Mouse (Mus musculus) spleen, adult 10 weeks (tissue): ENCODE results near the gene Rims4. TPM values are rescaled to one million over a fixed set of nuclear protein-coding genes. Genes with fewer than 3 reads are reported as not detected.

Experiments
- polyA plus RNA-seq: library from polyadenylated mRNA; stranded (reverse); fragments of 350-450 nt; fragmentation: Illumina TruSeq; extraction: RNeasy Lipid Tissue Mini Kit (QIAGEN cat#74804); gene quantifications from one replicate; pipeline ENCODE4 v1.2.3, GENCODE M21; 2015; ENCODE audit warnings: low replicate concordance; ENCODE audit not compliant: insufficient read depth

The Rims4 gene
- polyA plus RNA-seq = 0.07 TPM

DNA sequence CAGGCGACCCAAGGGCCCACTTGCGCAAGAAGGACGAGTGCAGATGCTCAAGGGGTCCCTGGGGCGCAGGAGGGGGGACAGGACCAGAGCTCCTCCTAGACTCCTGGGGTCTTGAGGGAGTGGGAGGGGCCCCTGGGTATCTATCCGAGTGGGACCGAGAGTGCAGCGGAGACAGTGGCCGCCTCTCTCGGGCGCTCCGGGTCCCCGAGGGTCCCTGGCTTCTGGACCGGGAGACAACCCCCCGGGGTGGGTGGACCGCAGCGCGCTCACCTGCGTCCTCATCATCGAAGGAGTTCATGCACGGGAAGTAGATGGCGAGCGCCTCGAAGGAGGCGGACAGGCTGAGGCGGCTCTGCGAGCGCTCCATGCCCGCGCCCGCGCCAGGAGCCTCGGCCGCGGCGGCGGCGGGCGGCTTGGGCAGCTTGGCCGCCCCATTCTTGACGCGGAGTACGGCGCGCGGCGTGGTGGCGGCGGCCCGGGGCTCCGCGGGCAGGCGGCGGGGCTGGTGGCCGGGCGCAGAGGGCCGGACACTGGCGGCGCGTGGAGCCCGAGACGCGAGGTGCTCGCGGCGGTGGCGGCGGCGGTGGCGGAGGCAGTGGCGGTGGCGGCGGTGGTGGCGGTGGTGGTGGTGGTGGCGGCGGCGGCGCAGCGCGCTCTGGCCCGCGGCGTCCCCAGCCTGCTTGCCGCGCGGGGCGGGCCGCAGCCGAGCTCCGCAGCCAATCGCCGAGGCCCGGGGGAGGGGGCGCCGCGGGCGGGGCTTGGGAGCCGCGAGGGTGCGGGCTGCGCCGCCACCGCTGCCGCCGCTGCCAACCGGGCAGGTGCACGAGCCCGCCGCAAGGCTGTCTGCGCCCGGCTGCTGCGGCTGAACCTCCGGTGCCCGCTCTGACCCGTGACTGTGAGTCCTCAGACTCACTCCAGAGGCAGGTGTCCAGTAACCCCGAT lies at the start of gene Rims4:
TSS of gene Rims4 (minus strand) at position 367 of the 942 bp plus-strand sequence.

DNA sequence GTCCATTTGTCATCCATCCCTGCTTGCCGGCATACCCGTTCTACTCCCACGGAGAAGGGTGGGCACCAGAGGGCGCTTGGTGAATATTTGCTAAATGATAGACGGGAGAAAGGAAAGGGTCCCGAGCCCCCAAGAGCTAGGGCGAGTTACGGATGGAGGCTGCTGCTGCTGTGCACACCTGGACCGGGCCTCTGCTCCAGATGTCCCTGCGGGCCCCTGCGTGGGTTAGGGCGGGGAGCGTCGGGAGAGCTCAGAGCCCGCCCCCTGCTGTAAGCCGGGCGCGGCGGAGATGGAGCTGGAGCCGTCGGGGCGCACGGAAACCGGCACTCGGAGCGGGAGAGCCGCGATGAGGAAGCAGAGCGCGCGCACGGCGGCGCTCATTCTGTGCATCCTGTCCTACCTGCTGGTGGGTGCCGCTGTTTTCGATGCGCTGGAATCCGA lies 65.0 kb downstream of the Rims4 start, which contains the start of gene Kcnk15:
TSS of gene Kcnk15 (plus strand) at position 191 of the 441 bp plus-strand sequence.

GRCm38 (mm10) chr2:163820607-163821006 lies 97.9 kb downstream of the Rims4 start, which contains the start of gene Ccn5:
Gene Ccn5, plus strand, starts transcription at chr2:163820861.

Other genes with a start within 250 kb of the Rims4 start
- gene Ada, start 168.4 kb downstream of the Rims4 start, polyA plus RNA-seq = 7.8 TPM
- gene Ccn5, start 97.8 kb downstream of the Rims4 start, polyA plus RNA-seq = 1.0 TPM
- not detected for gene Kcnk15, start 65.0 kb downstream of the Rims4 start, polyA plus RNA-seq
- 217 TPM for gene Ywhab, start 76.3 kb upstream of the Rims4 start, polyA plus RNA-seq
- gene Pabpc1l, start 106.8 kb upstream of the Rims4 start, polyA plus RNA-seq = 2.3 TPM
- 201 TPM for gene Stk4, start 151.6 kb upstream of the Rims4 start, polyA plus RNA-seq
- gene Tomm34, start 152.5 kb upstream of the Rims4 start, polyA plus RNA-seq = 64.8 TPM